Mouse (Mus musculus) heart, postnatal 0 days (tissue): ENCODE results near the gene Zfyve9.

Experiments used
- CTCF ChIP-seq: IDR thresholded peaks from 2 replicates; pipeline ENCODE4 v1.5.1; 2016; ENCODE audit warnings: antibody characterized with exemption, control low read depth, low read depth
- EP300 ChIP-seq: IDR thresholded peaks from 2 replicates; pipeline ENCODE4 v1.6.1; 2016; ENCODE audit warnings: antibody characterized with exemption, low read depth

DNA sequence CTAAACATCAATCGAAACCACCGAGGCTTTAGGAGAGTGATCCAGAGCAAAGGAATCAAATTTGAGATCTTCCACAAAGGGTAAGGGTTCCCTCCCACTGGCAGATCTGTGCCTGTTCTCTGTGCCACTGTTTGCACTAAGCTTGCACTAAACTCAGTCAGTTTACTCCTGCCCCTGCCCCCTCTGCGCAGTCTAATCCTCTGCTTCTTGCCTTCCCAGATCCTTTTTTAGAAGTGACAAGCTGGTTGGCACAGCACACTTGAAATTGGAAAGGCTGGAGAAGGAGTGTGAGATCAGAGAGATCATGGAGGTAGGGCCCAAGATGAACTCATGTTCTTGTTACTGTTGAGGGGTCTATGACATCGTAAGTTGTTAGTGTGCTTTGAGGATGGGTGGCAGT lies 149.0 kb downstream of the Zfyve9 start:
- TF ChIP-seq EP300 (no peak), CTCF (no peak)
